Mouse (Mus musculus) heart, adult 2 months (tissue): ENCODE data around the gene Kcnk3.

Experiments
- CTCF ChIP-seq: fragments of 200-600 bp; IDR thresholded peaks from 2 replicates; pipeline ENCODE4 v1.8.1; 2022; ENCODE audit warnings: antibody characterized with exemption, mild to moderate bottlenecking, moderate library complexity
- EP300 ChIP-seq: fragments of 200-500 bp; IDR thresholded peaks from 2 replicates; pipeline ENCODE4 v1.6.1; 2011; ENCODE audit warnings: low read depth, low read length, control low read depth; ENCODE audit not compliant: insufficient read depth
- POLR2A ChIP-seq: fragments of 200-500 bp; IDR thresholded peaks from 2 replicates; pipeline ENCODE4 v1.6.1; 2011; ENCODE audit warnings: mild to moderate bottlenecking, low read depth, low read length, control low read depth; ENCODE audit not compliant: insufficient read depth

GRCm38 (mm10) chr5:30587101-30587500, 869 bp upstream of the Kcnk3 start:
- TF ChIP-seq CTCF (no peak), POLR2A (no peak), EP300 (peak; percentile 42; the same call in 1 of the 2 replicates)
